Mouse (Mus musculus) ES-Bruce4 (cell line): ENCODE data around the gene Polr3h. TPM values are rescaled to one million over a fixed set of nuclear protein-coding genes. Genes with fewer than 3 reads are reported as not detected.

Source experiments
- H3K27ac ChIP-seq: 2 replicates; pipeline ENCODE4 v1.5.1; 2012; ENCODE audit warnings: low read length, inconsistent platforms; ENCODE audit not compliant: insufficient read depth
- H3K27me3 ChIP-seq: 2 replicates; pipeline ENCODE4 v1.6.1; 2012; ENCODE audit warnings: mild to moderate bottlenecking, low read length, inconsistent platforms; ENCODE audit not compliant: control insufficient read depth, poor library complexity, insufficient read depth, severe bottlenecking
- H3K36me3 ChIP-seq: 2 replicates; pipeline ENCODE4 v1.6.1; 2012; ENCODE audit warnings: inconsistent platforms, mild to moderate bottlenecking, low read length, moderate library complexity; ENCODE audit not compliant: control insufficient read depth, poor library complexity, insufficient read depth, severe bottlenecking
- H3K4me1 ChIP-seq: one replicate; pipeline ENCODE4 v1.8.1; 2011; ENCODE audit warnings: low read length; ENCODE audit not compliant: control insufficient read depth, insufficient read depth
- H3K4me3 ChIP-seq: 2 replicates; pipeline ENCODE4 v1.5.1; 2011; ENCODE audit warnings: low read depth, mild to moderate bottlenecking, low read length
- H3K9ac ChIP-seq: 2 replicates; pipeline ENCODE4 v1.6.1; 2012; ENCODE audit warnings: low read depth, mild to moderate bottlenecking, inconsistent platforms; ENCODE audit not compliant: poor library complexity, severe bottlenecking
- H3K9me3 ChIP-seq: replicated peaks from 2 replicates; pipeline ENCODE4 v1.6.1; 2012; ENCODE audit warnings: mild to moderate bottlenecking, low read length, inconsistent platforms; ENCODE audit not compliant: control insufficient read depth, poor library complexity, insufficient read depth, severe bottlenecking
- CTCF ChIP-seq: IDR thresholded peaks from one replicate; pipeline ENCODE4 v1.8.1; 2011; ENCODE audit warnings: low read depth, low read length
- EP300 ChIP-seq: IDR thresholded peaks from 2 replicates; pipeline ENCODE4 v1.6.1; 2011; ENCODE audit warnings: low read depth, low read length; ENCODE audit not compliant: insufficient read depth
- POLR2A ChIP-seq: IDR thresholded peaks from one replicate; pipeline ENCODE4 v1.8.1; 2011; ENCODE audit warnings: low read length; ENCODE audit not compliant: insufficient read depth
- polyA plus RNA-seq: library from polyadenylated mRNA; stranded (reverse); fragments of >200 nt; gene quantifications from 2 replicates; pipeline ENCODE4 v1.2.4, GENCODE M21; 2011; ENCODE audit warnings: low read depth; ENCODE audit not compliant: missing spikeins, insufficient read depth, insufficient read length

Gene Polr3h
- polyA plus RNA-seq, 1 experiment, result 25.5 TPM

DNA sequence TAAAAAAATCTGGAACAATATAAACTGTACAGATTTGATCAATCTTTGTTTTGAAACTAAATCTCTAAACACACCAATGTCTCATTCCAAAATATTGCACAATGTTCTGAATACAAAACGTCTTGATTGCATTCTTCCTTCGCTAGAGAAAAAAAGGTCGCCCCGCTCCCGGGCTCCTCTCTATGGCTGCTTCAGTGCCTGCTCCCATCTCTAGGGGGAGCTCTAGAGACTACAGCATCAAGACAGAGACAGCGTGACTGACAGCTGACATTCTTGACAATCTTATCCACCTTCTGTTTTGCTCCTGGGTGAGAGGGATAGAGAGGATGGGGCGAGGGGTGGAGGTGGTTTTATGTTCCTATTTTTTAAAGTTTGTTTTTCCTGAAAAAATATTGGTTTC, 77.7 kb downstream of the Polr3h start:
- no peaks in the 10 kb centered on the region for H3K27me3 ChIP-seq
- no peak overlapping the region for H3K9ac ChIP-seq
- TF ChIP-seq CTCF (peak; percentile 52), EP300 (no peak)
- peaks cover 7% of the 10 kb centered on the region for H3K4me1 ChIP-seq
- no peak overlapping the region for H3K4me3 ChIP-seq
- H3K36me3 ChIP-seq, result peaks cover 7% of the 10 kb centered on the region; the same call in 1 of the 2 replicates
- no peaks in the 10 kb centered on the region for H3K9me3 ChIP-seq
- no peak overlapping the region for H3K27ac ChIP-seq

DNA sequence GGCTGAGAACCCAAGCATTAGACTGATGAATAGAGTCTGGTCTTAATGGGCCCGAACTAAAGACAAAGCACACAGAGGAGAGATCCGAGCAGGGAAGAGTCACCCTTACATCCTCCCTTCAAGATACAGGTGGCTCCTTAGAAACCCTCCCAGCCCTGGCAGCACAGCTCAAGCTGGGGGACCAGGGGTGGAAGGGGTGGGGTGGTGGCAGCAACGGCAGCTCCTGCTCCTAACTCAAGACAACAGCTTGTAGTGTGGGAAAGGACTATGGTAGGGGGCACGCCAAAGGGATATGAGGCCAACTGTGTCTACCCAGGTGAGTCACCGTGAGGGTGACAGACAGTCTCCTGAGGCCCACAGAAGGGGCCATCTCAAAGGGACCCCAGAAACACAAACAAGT, 78.2 kb downstream of the Polr3h start:
- peaks cover 7% of the 10 kb centered on the region; the same call in 1 of the 2 replicates for H3K36me3 ChIP-seq

DNA sequence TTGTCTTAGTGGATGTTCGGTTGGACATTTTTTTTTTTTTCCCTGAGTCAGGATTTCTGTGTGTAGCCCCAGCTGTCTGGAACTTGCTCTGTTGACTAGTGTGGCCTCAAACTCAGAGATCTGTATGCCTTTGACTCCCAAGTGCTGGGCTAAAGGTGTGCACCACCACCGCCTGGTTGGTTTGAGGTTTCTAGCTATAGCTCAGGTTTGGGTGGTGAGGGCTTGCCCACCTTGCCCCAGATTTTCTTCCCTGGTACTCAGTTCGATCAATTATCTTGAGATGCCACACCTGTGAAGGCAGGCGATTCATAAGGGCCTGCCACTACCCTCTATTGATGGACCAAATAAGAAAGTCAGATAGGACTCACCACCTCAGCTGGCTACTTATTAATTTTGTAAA, 78.9 kb downstream of the Polr3h start:
- H3K4me1 ChIP-seq, result peaks cover 7% of the 10 kb centered on the region
- H3K27ac ChIP-seq, result no peak overlapping the region
- peaks cover 7% of the 10 kb centered on the region; the same call in 1 of the 2 replicates for H3K36me3 ChIP-seq
- H3K9me3 ChIP-seq, result no peaks in the 10 kb centered on the region
- no peak overlapping the region for H3K9ac ChIP-seq
- H3K4me3 ChIP-seq, result no peak overlapping the region
- TF ChIP-seq POLR2A (no peak), EP300 (no peak), CTCF (no peak)
- H3K27me3 ChIP-seq, result no peaks in the 10 kb centered on the region

More for the DNA sequence above, 78.2 kb downstream of the Polr3h start:
- Histone ChIP-seq H3K4me3 (no peak overlapping the region), H3K27ac (no peak overlapping the region), H3K4me1 (peaks cover 7% of the 10 kb centered on the region), H3K9me3 (no peaks in the 10 kb centered on the region), H3K9ac (no peak overlapping the region), H3K27me3 (no peaks in the 10 kb centered on the region)
- TF ChIP-seq CTCF (no peak), POLR2A (no peak), EP300 (no peak)

DNA sequence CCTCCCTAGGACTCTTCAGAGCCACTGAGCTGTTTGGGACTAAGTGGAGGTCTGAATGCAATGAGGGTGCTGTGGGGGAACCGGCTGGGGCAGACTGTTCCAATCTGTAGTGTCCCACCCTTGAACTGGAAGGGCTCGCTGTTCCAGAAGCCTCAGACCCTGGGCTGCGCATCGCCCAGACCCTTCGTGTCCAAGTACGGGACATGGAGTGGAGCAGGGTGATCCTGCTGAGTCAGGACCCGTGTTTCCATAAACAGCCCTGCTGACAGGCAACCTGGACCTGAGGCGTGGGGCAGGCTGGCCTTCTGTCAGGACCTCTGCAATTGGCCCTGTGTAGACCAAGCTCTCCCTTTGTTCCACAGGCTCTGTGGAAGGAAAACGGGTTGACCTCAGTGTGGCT, 79.3 kb downstream of the Polr3h start:
- TF ChIP-seq CTCF (no peak), EP300 (no peak), POLR2A (no peak)
- Histone ChIP-seq H3K27me3 (no peaks in the 10 kb centered on the region), H3K9ac (no peak overlapping the region), H3K4me3 (no peak overlapping the region), H3K9me3 (no peaks in the 10 kb centered on the region), H3K36me3 (peaks cover 7% of the 10 kb centered on the region; the same call in 1 of the 2 replicates), H3K27ac (no peak overlapping the region), H3K4me1 (peaks cover 7% of the 10 kb centered on the region)

DNA sequence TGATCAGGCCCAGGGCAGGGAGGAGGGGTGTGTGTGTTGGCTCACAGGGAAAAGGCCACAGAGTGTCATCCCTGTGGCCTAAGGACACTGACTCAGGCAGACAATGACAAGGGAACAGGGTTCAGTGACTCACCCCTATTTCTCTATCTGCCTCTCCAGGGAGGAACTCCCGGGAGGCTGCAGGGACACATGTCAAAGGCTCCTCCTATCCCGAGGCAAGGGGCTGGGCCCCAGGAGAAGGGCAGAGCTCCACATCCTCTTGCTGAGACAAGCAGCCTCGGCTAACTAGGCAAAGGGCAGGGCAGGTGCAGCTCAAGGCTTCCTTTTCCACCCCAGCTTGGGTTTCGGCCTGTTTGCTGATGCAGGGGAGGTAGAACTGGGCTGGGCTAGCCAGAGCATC, 80.3 kb downstream of the Polr3h start:
- H3K4me3 ChIP-seq, result no peak overlapping the region
- TF ChIP-seq POLR2A, result no peak
- TF ChIP-seq EP300, result no peak
- TF ChIP-seq CTCF, result no peak
- H3K27ac ChIP-seq, result no peak overlapping the region; the same call in 1 of the 2 replicates

DNA sequence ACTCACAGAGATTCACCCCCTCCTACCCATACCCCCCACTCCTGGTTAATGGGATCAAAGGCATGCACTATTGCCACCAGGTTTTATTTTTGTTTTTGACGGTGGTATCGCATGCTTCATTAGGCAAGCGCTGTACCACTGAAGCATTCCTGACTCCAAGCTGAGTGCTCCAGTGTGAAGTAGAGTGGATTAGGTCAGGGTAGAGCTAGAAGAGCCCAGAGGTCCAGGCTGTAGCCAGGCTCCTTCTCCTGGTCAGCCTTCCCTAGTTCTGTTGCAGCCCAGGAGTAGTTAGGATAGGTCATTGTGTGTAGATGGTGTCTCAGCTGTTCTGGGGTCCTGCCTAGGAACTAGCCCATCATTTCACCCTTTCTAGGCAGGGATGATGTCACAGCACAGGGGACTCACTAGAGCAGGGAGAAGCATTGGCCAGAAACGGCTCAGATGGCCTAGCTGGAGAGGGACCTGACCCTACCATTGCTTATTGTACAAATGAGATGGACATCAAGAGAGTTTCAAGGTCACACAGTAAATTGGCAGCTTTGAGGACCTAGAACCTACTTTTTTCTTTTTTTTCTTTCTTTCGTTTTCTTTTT, 80.9 kb downstream of the Polr3h start:
- no peak overlapping the region for H3K27ac ChIP-seq
- TF ChIP-seq CTCF (no peak), EP300 (no peak), POLR2A (no peak)
- H3K36me3 ChIP-seq, result peaks cover under 1% of the 10 kb centered on the region; the same call in 1 of the 2 replicates
- peaks cover 7% of the 10 kb centered on the region for H3K4me1 ChIP-seq
- no peak overlapping the region for H3K9ac ChIP-seq
- H3K4me3 ChIP-seq, result no peak overlapping the region
- no peaks in the 10 kb centered on the region for H3K27me3 ChIP-seq
- H3K9me3 ChIP-seq, result no peaks in the 10 kb centered on the region

More for the DNA sequence above, 80.3 kb downstream of the Polr3h start:
- Histone ChIP-seq H3K4me1 (peaks cover 7% of the 10 kb centered on the region), H3K36me3 (peaks cover 5% of the 10 kb centered on the region; the same call in 1 of the 2 replicates), H3K27me3 (no peaks in the 10 kb centered on the region), H3K9me3 (no peaks in the 10 kb centered on the region), H3K9ac (no peak overlapping the region)
